Mouse (Mus musculus) heart, embryonic 14.5 days (tissue): ENCODE measurements around the gene Tanc1. TPM values are rescaled to one million over a fixed set of nuclear protein-coding genes. Genes with fewer than 3 reads are reported as not detected.
A peak's percentile ranks its signal among the peaks of the same experiment; 100 is the strongest.

ENCODE experiments used
- ATAC-seq: fragments of 200-750 bp; cut with Nextera tagmentation; 2 replicates; pipeline ENCODE4 v1.8.0; 2017; ENCODE audit warnings: low read depth, moderate TSS enrichment; ENCODE audit not compliant: insufficient number of reproducible peaks, insufficient read depth, low FRiP score
- H3K27ac ChIP-seq, 2 experiments: fragments of 200-500 bp in 1 of 2; fragments of 300-500 bp in 1 of 2; sonication (generic) in 1 of 2; replicated peaks in 1 of 2; 2 replicates each; pipeline ENCODE4 v1.5.1; 2012 to 2014; ENCODE audit warnings: low read depth in 2 of 2, low read length in 2 of 2, control low read depth in 1 of 2, mild to moderate bottlenecking in 1 of 2, mixed read lengths in 1 of 2; ENCODE audit not compliant: control insufficient read depth in 1 of 2, insufficient read depth in 1 of 2
- H3K27me3 ChIP-seq: fragments of 300-500 bp; sonication (generic); 2 replicates; pipeline ENCODE4 v1.6.1; 2014; ENCODE audit warnings: mild to moderate bottlenecking, low read length, control low read depth; ENCODE audit not compliant: control insufficient read depth, insufficient read depth
- H3K36me3 ChIP-seq: fragments of 300-500 bp; sonication (generic); 2 replicates; pipeline ENCODE4 v1.6.1; 2014; ENCODE audit warnings: mild to moderate bottlenecking, control low read depth, low read length, mixed read lengths; ENCODE audit not compliant: control insufficient read depth, insufficient read depth
- H3K4me1 ChIP-seq, 2 experiments: fragments of 200-500 bp in 1 of 2; fragments of 300-500 bp in 1 of 2; sonication (generic) in 1 of 2; 2 replicates each; pipeline ENCODE4 v1.6.1; 2012 to 2014; ENCODE audit warnings: low read length in 2 of 2, control low read depth in 1 of 2, mixed read lengths in 1 of 2; ENCODE audit not compliant: control insufficient read depth in 2 of 2, insufficient read depth in 2 of 2
- H3K4me2 ChIP-seq: fragments of 300-500 bp; sonication (generic); 2 replicates; pipeline ENCODE4 v1.6.1; 2014; ENCODE audit warnings: mild to moderate bottlenecking, low read length
- H3K4me3 ChIP-seq, 2 experiments: fragments of 200-500 bp in 1 of 2; fragments of 300-500 bp in 1 of 2; sonication (generic) in 1 of 2; 2 replicates each; pipeline ENCODE4 v1.5.1; 2012 to 2014; ENCODE audit warnings: low read length in 2 of 2, mild to moderate bottlenecking in 2 of 2, control low read depth in 1 of 2, low read depth in 1 of 2, moderate library complexity in 1 of 2; ENCODE audit not compliant: control insufficient read depth in 1 of 2, insufficient read depth in 1 of 2
- H3K9ac ChIP-seq: fragments of 300-500 bp; sonication (generic); 2 replicates; pipeline ENCODE4 v1.6.1; 2014; ENCODE audit warnings: mild to moderate bottlenecking, low read length
- H3K9me3 ChIP-seq: fragments of 300-500 bp; sonication (generic); 2 replicates; pipeline ENCODE4 v1.6.1; 2016; ENCODE audit warnings: low read length, control low read depth; ENCODE audit not compliant: control insufficient read depth
- WGBS: fragments of 180-500 bp; shearing (Covaris S2); extraction: QIAGEN DNeasy Blood & Tissue Kit; methylation state at CpG from one replicate; pipeline ENCODE4 v1.1.7; 2014; 5-methylcytosine and 5-hydroxymethylcytosine counted together
- polyA plus RNA-seq: library from polyadenylated mRNA; unstranded; fragments of >200 nt; fragmentation: Nextera tagmentation; extraction: Ambion mirVana; gene quantifications from 2 replicates; pipeline ENCODE4 v1.2.1, GENCODE M21; 2014

Tanc1 gene
- polyA plus RNA-seq, 1 experiment from 2014 or later, result 27.2 TPM

GRCm38 (mm10) chr2:59599338-59600111 lies 12.3 kb upstream of the Tanc1 start:
- Histone ChIP-seq H3K9me3 (no peaks in the 10 kb centered on the region), H3K4me3 (no peak overlapping the region), H3K27me3 (no peaks in the 10 kb centered on the region), H3K27ac (peak overlapping the region; percentile 41 to 46; a peak in 3 of 4 replicates), H3K4me1 (peaks cover 8 to 23% of the 10 kb centered on the region in 2 experiments), H3K36me3 (no peaks in the 10 kb centered on the region), H3K9ac (no peak overlapping the region), H3K4me2 (peak overlapping the region; percentile 39)
- ATAC-seq, result peak; percentile 41
- 6% methylated on average over 7 of the region's 7 CpGs for WGBS

GRCm38 (mm10) chr2:59600123-59600840 lies 11.6 kb upstream of the Tanc1 start:
- H3K9ac ChIP-seq, result no peak overlapping the region
- ATAC-seq, result no peak
- H3K27ac ChIP-seq, result peak overlapping the region; percentile 41 to 46; a peak in 3 of 4 replicates
- H3K4me1 ChIP-seq, result peaks cover 8 to 23% of the 10 kb centered on the region in 2 experiments
- H3K4me3 ChIP-seq, result no peak overlapping the region
- no peaks in the 10 kb centered on the region for H3K36me3 ChIP-seq
- H3K27me3 ChIP-seq, result no peaks in the 10 kb centered on the region
- H3K9me3 ChIP-seq, result no peaks in the 10 kb centered on the region
- peak overlapping the region; percentile 39 for H3K4me2 ChIP-seq
- 75% methylated on average over 19 of the region's 19 CpGs for WGBS

GRCm38 (mm10) chr2:59600980-59601379 lies 10.9 kb upstream of the Tanc1 start:
- ATAC-seq, result no peak
- 83% methylated on average over 2 of the region's 2 CpGs for WGBS
- H3K4me1 ChIP-seq, result peaks cover 8 to 20% of the 10 kb centered on the region in 2 experiments
- no peak overlapping the region for H3K27ac ChIP-seq
- no peak overlapping the region for H3K9ac ChIP-seq
- H3K4me2 ChIP-seq, result no peak overlapping the region
- no peak overlapping the region for H3K4me3 ChIP-seq
- H3K9me3 ChIP-seq, result no peaks in the 10 kb centered on the region
- no peaks in the 10 kb centered on the region for H3K27me3 ChIP-seq
- H3K36me3 ChIP-seq, result no peaks in the 10 kb centered on the region

GRCm38 (mm10) chr2:59601452-59601851 lies 10.4 kb upstream of the Tanc1 start:
- 83% methylated on average over 8 of the region's 8 CpGs for WGBS
- no peak overlapping the region for H3K4me2 ChIP-seq
- no peaks in the 10 kb centered on the region for H3K27me3 ChIP-seq
- H3K27ac ChIP-seq, result no peak overlapping the region
- H3K9me3 ChIP-seq, result no peaks in the 10 kb centered on the region
- no peak overlapping the region for H3K4me3 ChIP-seq
- no peak overlapping the region for H3K9ac ChIP-seq
- peaks cover 8 to 20% of the 10 kb centered on the region in 2 experiments for H3K4me1 ChIP-seq
- no peak for ATAC-seq
- no peaks in the 10 kb centered on the region for H3K36me3 ChIP-seq

- Histone ChIP-seq H3K9me3 (no peaks in the 10 kb centered on the region), H3K27me3 (no peaks in the 10 kb centered on the region), H3K4me1 (peaks cover 8 to 22% of the 10 kb centered on the region in 2 experiments), H3K27ac (0 out of 4 replicates have a peak overlapping the region, but pooled peaks of 1 of the 2 experiments have one; percentile 6), H3K9ac (no peak overlapping the region), H3K36me3 (no peaks in the 10 kb centered on the region), H3K4me2 (peak overlapping the region; percentile 20; the same call in 1 of the 2 replicates), H3K4me3 (no peak overlapping the region)
- ATAC-seq, result no peak
- WGBS, result 32% methylated on average over 5 of the region's 5 CpGs
Observed at GRCm38 (mm10) chr2:59608958-59609357, 2.9 kb upstream of the Tanc1 start.

- Histone ChIP-seq H3K4me1 (peaks cover 17 to 45% of the 10 kb centered on the region in 2 experiments), H3K36me3 (no peaks in the 10 kb centered on the region), H3K4me3 (peak overlapping the region; percentile 80 to 82), H3K27ac (peak overlapping the region; percentile 97), H3K9ac (peak overlapping the region; percentile 93), H3K9me3 (no peaks in the 10 kb centered on the region), H3K4me2 (peak overlapping the region; percentile 86), H3K27me3 (no peaks in the 10 kb centered on the region)
- ATAC-seq, result no peak
- 2% methylated on average over 14 of the region's 14 CpGs for WGBS
Observed at GRCm38 (mm10) chr2:59611216-59611810, 529 bp upstream of the Tanc1 start.

GRCm38 (mm10) chr2:59612733-59613473 lies 1.1 kb downstream of the Tanc1 start:
- no peaks in the 10 kb centered on the region for H3K27me3 ChIP-seq
- no peaks in the 10 kb centered on the region for H3K36me3 ChIP-seq
- peak overlapping the region; percentile 97 for H3K27ac ChIP-seq
- peak overlapping the region; percentile 86 for H3K4me2 ChIP-seq
- peak overlapping the region; percentile 93 for H3K9ac ChIP-seq
- ATAC-seq, result no peak
- peaks cover 21 to 58% of the 10 kb centered on the region in 2 experiments for H3K4me1 ChIP-seq
- H3K9me3 ChIP-seq, result no peaks in the 10 kb centered on the region
- WGBS, result under 1% methylated on average over 33 of the region's 33 CpGs
- peak overlapping the region; percentile 80 to 82 for H3K4me3 ChIP-seq
